Mouse (Mus musculus): ENCODE data around the gene Nanos2.

DNA sequence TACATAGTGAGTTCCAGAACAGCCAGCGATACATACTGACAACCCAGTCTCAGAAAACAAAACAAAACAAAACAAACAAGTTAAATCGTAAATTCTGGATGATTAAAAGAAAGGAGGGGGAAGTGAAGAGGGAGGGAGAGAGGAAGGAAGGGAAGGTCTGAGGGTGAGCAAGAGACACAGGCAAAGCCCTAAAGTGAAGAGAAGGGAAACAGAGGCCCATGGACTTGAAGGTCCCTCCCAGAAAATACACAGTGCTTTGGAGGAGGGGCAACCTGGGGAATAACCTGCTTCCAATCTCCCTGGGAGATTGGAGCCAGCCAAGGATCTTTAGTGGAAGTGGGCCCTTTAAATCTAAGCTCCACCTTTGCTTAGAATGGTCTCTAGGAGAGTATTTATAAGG lies at the start of gene Nanos2:
- TF ChIP-seq CTCF (IDR thresholded peaks at IDR 0.05; ENCODE audit: low read depth, low read length) (no peak), TAL1 (conservative IDR thresholded peaks at IDR 0.05; ENCODE audit: low read depth, low read length) (no peak), POLR2AphosphoS5 (IDR thresholded peaks at IDR 0.05; ENCODE audit: insufficient replicate concordance, low read depth, low read length) (no peak)
